Mouse (Mus musculus) heart, embryonic 16.5 days (tissue): ENCODE data around the gene Tspyl4. TPM values are rescaled to one million over a fixed set of nuclear protein-coding genes. Genes with fewer than 3 reads are reported as not detected.

ENCODE experiments used
- polyA plus RNA-seq: library from polyadenylated mRNA; unstranded; fragments of >200 nt; fragmentation: Nextera tagmentation; extraction: Ambion mirVana; gene quantifications from 2 replicates; pipeline ENCODE4 v1.2.1, GENCODE M21; 2015

Tspyl4 gene
- polyA plus RNA-seq, 1 experiment from 2014 or later: 20.5 TPM

Other genes starting within 250 kb of the Tspyl4 start
- gene Calhm5, start 200.9 kb upstream of the Tspyl4 start, polyA plus RNA-seq: 1.8 TPM in 2 replicates
- gene Calhm6, start 169.5 kb upstream of the Tspyl4 start, polyA plus RNA-seq: 0.59 and 1.8 TPM in 2 replicates
- 12.2 and 13.9 TPM in 2 replicates for gene Dse, start 89.7 kb upstream of the Tspyl4 start, polyA plus RNA-seq
- gene Tspyl1, start 15.3 kb upstream of the Tspyl4 start, polyA plus RNA-seq: 72.4 and 72.9 TPM in 2 replicates
- gene Col10a1, start 92.5 kb downstream of the Tspyl4 start, polyA plus RNA-seq: 0.09 and 0.16 TPM in 2 replicates
- 6.8 and 8.0 TPM in 2 replicates for gene Nt5dc1, start 121.1 kb downstream of the Tspyl4 start, polyA plus RNA-seq
- gene Frk, start 186.0 kb downstream of the Tspyl4 start, polyA plus RNA-seq: 3.1 and 3.2 TPM in 2 replicates